Mouse (Mus musculus): ENCODE results near the gene Pnck. TPM values are rescaled to one million over a fixed set of nuclear protein-coding genes. Genes with fewer than 3 reads are reported as not detected.

Pnck gene
- total and polyA plus RNA-seq, 3 experiments, result 6.5 to 15.8 (median 8.0) TPM

- Histone ChIP-seq H3K4me3 (no peak overlapping the region), H3K4me1 (ENCODE audit: control insufficient read depth, insufficient read depth, low read length) (no peaks in the 10 kb centered on the region), H3K79me2 (replicated peaks; ENCODE audit: control insufficient read depth, insufficient read depth, low read length) (no peaks in the 10 kb centered on the region), H3K27ac (no peak overlapping the region), H3K27me3 (ENCODE audit: control insufficient read depth, insufficient read depth, low read length) (no peaks in the 10 kb centered on the region), H3K36me3 (ENCODE audit: control insufficient read depth, insufficient read depth, low read length) (no peaks in the 10 kb centered on the region), H3K9ac (ENCODE audit: low read depth, low read length) (no peak overlapping the region)
- no peak for TF ChIP-seq POLR2A (IDR thresholded peaks at IDR 0.05; ENCODE audit: insufficient read depth, low read depth, low read length)
- TF ChIP-seq CTCF (IDR thresholded peaks at IDR 0.05), result no peak
- intact Hi-C loops (cut with DNase I), result no loop called here
- DNase-seq, result no peak
Measured at GRCm38 (mm10) chrX:73619401-73619800, 40.5 kb downstream of the Pnck start.

- Histone ChIP-seq H3K4me3 (no peak overlapping the region), H3K27ac (no peak overlapping the region), H3K36me3 (ENCODE audit: control insufficient read depth, insufficient read depth, low read length) (no peaks in the 10 kb centered on the region), H3K4me1 (ENCODE audit: control insufficient read depth, insufficient read depth, low read length) (no peaks in the 10 kb centered on the region), H3K9ac (ENCODE audit: low read depth, low read length) (no peak overlapping the region), H3K27me3 (ENCODE audit: control insufficient read depth, insufficient read depth, low read length) (no peaks in the 10 kb centered on the region), H3K79me2 (replicated peaks; ENCODE audit: control insufficient read depth, insufficient read depth, low read length) (no peaks in the 10 kb centered on the region)
- intact Hi-C loops (cut with DNase I), result no loop called here
- no peak for DNase-seq
- TF ChIP-seq EP300 (IDR thresholded peaks at IDR 0.05; ENCODE audit: insufficient read depth, low read depth, low read length), result no peak
- no peak for TF ChIP-seq POLR2A (IDR thresholded peaks at IDR 0.05; ENCODE audit: insufficient read depth, low read depth, low read length)
- no peak for TF ChIP-seq CTCF (IDR thresholded peaks at IDR 0.05)
- WGBS, result 87% methylated on average over 1 of the region's 1 CpGs
Measured at GRCm38 (mm10) chrX:73615876-73616275, 44.0 kb downstream of the Pnck start.

GRCm38 (mm10) chrX:73613665-73614064 lies 46.3 kb downstream of the Pnck start:
- Histone ChIP-seq H3K27me3 (ENCODE audit: control insufficient read depth, insufficient read depth, low read length) (no peaks in the 10 kb centered on the region), H3K9ac (ENCODE audit: low read depth, low read length) (no peak overlapping the region), H3K27ac (no peak overlapping the region), H3K4me1 (ENCODE audit: control insufficient read depth, insufficient read depth, low read length) (no peaks in the 10 kb centered on the region), H3K36me3 (ENCODE audit: control insufficient read depth, insufficient read depth, low read length) (no peaks in the 10 kb centered on the region), H3K4me3 (no peak overlapping the region), H3K79me2 (replicated peaks; ENCODE audit: control insufficient read depth, insufficient read depth, low read length) (no peaks in the 10 kb centered on the region)
- TF ChIP-seq EP300 (IDR thresholded peaks at IDR 0.05; ENCODE audit: insufficient read depth, low read depth, low read length) (no peak), POLR2A (IDR thresholded peaks at IDR 0.05; ENCODE audit: insufficient read depth, low read depth, low read length) (no peak), CTCF (IDR thresholded peaks at IDR 0.05) (no peak)
- intact Hi-C loops (cut with DNase I), result no loop called here
- no peak for DNase-seq
- 63% methylated on average over 4 of the region's 4 CpGs for WGBS

Other genes starting within 250 kb of the Pnck start
- gene Zfp92, start 249.0 kb downstream of the Pnck start, total RNA-seq (2021), result not detected
- gene Zfp92, start 249.0 kb downstream of the Pnck start, polyA plus RNA-seq (2012; rRNA removed), result not detected in 2 replicates
- gene Trex2, start 224.8 kb downstream of the Pnck start, total RNA-seq (2021), result not detected
- not detected in 2 replicates for gene Trex2, start 224.8 kb downstream of the Pnck start, polyA plus RNA-seq (2012; rRNA removed)
- gene Haus7, start 201.1 kb downstream of the Pnck start, total RNA-seq (2021), result 1 to 10 TPM; 4.3 to 5.5 TPM
- gene Haus7, start 201.1 kb downstream of the Pnck start, polyA plus RNA-seq (2012; rRNA removed), result 6.0 and 8.9 TPM in 2 replicates
- 100 to 1,000 TPM; 190 to 202 TPM for gene Bgn, start 176.5 kb downstream of the Pnck start, total RNA-seq (2021)
- 378 and 439 TPM in 2 replicates for gene Bgn, start 176.5 kb downstream of the Pnck start, polyA plus RNA-seq (2012; rRNA removed)
- under 1 TPM in 1 of 2 experiments, not detected in 1; 0.14 TPM for gene Atp2b3, start 157.0 kb downstream of the Pnck start, total RNA-seq (2021)
- 0.09 and 0.12 TPM in 2 replicates for gene Atp2b3, start 157.0 kb downstream of the Pnck start, polyA plus RNA-seq (2012; rRNA removed)
- gene Dusp9, start 20.7 kb downstream of the Pnck start, total RNA-seq (2021), result not detected
- 0.04 TPM in 1 of 2 replicates, not detected in the other for gene Dusp9, start 20.7 kb downstream of the Pnck start, polyA plus RNA-seq (2012; rRNA removed)
- 100 to 1,000 TPM; 155 to 179 TPM for gene Slc6a8, start 13.0 kb upstream of the Pnck start, total RNA-seq (2021)
- gene Slc6a8, start 13.0 kb upstream of the Pnck start, polyA plus RNA-seq (2012; rRNA removed), result 155 and 205 TPM in 2 replicates
- gene Bcap31, start 56.1 kb upstream of the Pnck start, total RNA-seq (2021), result 10 to 100 TPM; 71.8 to 79.5 TPM
- 43.1 and 70.9 TPM in 2 replicates for gene Bcap31, start 56.1 kb upstream of the Pnck start, polyA plus RNA-seq (2012; rRNA removed)
- 10 to 100 TPM; 25.4 to 29.7 TPM for gene Abcd1, start 56.5 kb upstream of the Pnck start, total RNA-seq (2021)
- 32.9 and 35.3 TPM in 2 replicates for gene Abcd1, start 56.5 kb upstream of the Pnck start, polyA plus RNA-seq (2012; rRNA removed)
- 1 to 10 TPM; 1.0 to 2.0 TPM for gene Plxnb3, start 97.0 kb upstream of the Pnck start, total RNA-seq (2021)
- 4.5 and 4.7 TPM in 2 replicates for gene Plxnb3, start 97.0 kb upstream of the Pnck start, polyA plus RNA-seq (2012; rRNA removed)
- gene Srpk3, start 114.3 kb upstream of the Pnck start, total RNA-seq (2021), result 10 to 100 TPM; 26.1 to 29.9 TPM
- 64.2 and 76.7 TPM in 2 replicates for gene Srpk3, start 114.3 kb upstream of the Pnck start, polyA plus RNA-seq (2012; rRNA removed)
- gene Idh3g, start 126.8 kb upstream of the Pnck start, total RNA-seq (2021), result 100 to 1,000 TPM; 573 to 710 TPM
- 1,208 and 1,962 TPM in 2 replicates for gene Idh3g, start 126.8 kb upstream of the Pnck start, polyA plus RNA-seq (2012; rRNA removed)
- gene Ssr4, start 126.9 kb upstream of the Pnck start, total RNA-seq (2021), result 10 to 100 TPM; 78.1 to 81.8 TPM
- gene Ssr4, start 126.9 kb upstream of the Pnck start, polyA plus RNA-seq (2012; rRNA removed), result 116 and 124 TPM in 2 replicates
- 1 to 10 TPM; 1.5 to 1.7 TPM for gene Pdzd4, start 164.9 kb upstream of the Pnck start, total RNA-seq (2021)
- 0.91 and 1.1 TPM in 2 replicates for gene Pdzd4, start 164.9 kb upstream of the Pnck start, polyA plus RNA-seq (2012; rRNA removed)
- gene Avpr2, start 232.0 kb upstream of the Pnck start, total RNA-seq (2021), result not detected
- not detected in 2 replicates for gene Avpr2, start 232.0 kb upstream of the Pnck start, polyA plus RNA-seq (2012; rRNA removed)
- gene L1cam, start 236.0 kb upstream of the Pnck start, total RNA-seq (2021), result 1 to 10 TPM; 2.1 to 3.7 TPM
- 2.9 and 3.3 TPM in 2 replicates for gene L1cam, start 236.0 kb upstream of the Pnck start, polyA plus RNA-seq (2012; rRNA removed)

All from heart, adult 2 months (tissue).